Mouse (Mus musculus) cerebellum, postnatal 14 days (tissue): ENCODE data around the gene Mzt1.
"Not testable (repeated sequence)": the region's sequence is repeated elsewhere in the genome, so short reads cannot be mapped to it uniquely, and the experiment has no call there.

Experiments
- DNase-seq, 2 experiments: peaks; one replicate each; pipeline ENCODE4 v3.0.0; 2021; ENCODE audit warnings: mixed read lengths in 2 of 2

The Mzt1 gene

DNA sequence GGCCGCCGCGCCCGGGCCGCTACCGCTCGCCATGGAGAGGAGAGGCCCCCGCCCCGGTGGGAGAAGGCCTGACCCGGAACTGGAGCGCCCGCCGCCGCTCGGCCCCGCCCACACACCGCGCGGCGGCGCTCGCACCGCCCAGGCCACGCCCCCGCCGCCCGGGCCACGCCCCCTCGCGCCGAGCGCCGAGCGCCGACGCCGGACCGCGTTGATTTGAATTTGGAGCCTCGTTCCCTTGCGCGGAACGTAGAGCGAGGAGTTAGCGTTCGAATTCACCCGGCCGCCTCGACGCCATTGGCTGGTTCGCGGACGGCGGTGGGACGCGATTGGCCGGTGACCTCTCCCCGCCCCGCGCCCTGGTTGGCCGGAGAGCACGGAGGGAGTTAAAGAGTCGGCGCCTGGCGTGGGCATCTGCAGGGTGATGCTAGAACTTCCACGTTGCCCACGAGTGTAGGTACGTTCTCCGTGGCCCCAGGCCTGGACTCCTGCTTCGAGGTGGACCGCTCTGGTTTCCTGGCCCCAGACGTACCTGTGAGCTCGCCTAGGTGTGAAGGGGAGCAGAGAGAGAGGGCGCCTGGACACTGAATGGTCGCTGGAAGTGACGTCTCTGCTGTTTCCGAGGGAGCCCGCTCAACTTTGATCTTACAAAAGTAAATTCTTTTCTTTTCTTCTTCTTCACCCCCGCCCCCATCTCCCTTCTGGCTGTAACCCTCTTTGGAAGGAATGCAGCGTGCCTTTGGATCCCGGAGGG lies at the start of gene Mzt1, which contains the start of gene Bora:
Gene Mzt1 (minus strand): TSS at position 104 of the 751 bp plus-strand sequence.
Gene Bora (plus strand): TSS at position 192 of the 751 bp plus-strand sequence.
- peak; percentile 93 to 96 for DNase-seq

DNA sequence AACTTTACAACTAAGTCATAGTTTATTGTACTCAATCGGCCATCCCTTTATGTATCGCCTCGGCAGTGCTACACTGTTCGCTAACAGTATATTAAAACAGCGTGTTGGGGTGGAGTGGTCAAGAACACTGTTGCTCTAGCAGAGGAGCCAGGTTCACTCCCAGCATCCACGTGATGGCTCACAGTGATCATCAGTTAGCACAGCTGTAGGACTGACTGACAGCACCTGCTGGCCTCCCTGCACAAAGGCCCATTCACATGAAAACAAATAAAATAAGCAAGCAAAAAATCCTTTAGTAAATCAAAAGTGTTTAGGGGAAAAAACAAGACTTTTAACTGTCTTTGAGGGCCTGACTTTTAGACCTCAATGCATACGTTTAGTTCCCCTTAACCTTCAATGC lies 43.0 kb upstream of the Mzt1 start:
- no peak for DNase-seq

DNA sequence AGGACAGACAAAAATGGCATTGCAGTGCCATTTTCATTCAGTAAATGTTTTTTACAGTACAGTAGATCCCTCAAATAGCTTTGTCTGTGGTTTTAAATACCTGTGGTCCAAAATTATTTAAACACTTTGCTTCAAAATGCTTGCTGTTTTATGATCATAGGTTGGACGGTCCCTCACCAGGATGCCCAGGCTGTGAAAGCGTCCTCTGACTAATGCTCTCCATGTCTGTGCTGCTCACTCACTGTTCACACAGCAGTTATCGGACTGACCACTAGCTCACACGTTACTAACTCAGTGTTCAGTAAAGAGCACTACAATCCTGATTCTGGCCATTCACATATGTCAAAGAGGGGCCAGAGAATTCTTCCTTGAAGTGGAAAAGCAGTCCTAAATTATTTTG lies 25.2 kb upstream of the Mzt1 start:
- no peak for DNase-seq

DNA sequence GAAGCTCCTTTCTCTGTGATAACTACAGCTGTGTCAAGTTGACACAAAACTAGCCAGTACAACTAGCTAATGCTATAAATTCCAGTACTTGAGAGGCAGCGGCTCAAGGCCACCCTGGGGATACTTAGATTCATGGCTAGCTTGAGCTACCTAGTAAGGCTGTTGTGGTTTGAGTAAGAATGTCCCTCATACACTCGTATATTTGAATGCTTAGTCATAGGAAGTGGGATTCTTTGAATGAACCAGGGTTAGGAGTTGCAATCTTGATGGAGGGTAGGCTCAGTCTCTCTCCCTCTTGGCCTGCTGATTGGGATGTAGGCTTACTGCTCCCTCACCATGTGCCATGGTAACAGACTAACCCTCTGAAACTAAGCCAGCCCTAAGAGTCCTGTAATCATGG lies 17.2 kb upstream of the Mzt1 start:
- DNase-seq, result no peak

DNA sequence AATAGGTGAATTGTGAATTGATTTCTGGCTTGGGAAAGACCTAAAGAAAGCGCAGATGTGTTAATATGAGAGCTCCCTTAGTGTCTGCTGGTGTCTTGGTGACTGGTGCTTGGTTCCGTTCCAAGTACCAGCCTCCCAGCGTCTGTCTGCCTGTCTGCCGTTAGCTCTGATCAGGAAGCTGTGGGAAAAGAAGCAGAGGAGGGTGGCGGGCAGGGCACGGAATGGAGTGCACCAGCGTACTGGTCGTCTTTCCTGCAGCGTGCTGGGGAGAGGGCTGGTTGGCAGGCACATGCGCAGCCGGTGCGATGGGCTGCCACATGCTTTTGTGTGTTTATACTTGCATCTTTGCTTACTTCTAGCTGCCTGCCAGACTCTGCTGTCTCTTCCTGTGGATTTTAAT lies 14.7 kb upstream of the Mzt1 start:
- DNase-seq, result peak; percentile 22

DNA sequence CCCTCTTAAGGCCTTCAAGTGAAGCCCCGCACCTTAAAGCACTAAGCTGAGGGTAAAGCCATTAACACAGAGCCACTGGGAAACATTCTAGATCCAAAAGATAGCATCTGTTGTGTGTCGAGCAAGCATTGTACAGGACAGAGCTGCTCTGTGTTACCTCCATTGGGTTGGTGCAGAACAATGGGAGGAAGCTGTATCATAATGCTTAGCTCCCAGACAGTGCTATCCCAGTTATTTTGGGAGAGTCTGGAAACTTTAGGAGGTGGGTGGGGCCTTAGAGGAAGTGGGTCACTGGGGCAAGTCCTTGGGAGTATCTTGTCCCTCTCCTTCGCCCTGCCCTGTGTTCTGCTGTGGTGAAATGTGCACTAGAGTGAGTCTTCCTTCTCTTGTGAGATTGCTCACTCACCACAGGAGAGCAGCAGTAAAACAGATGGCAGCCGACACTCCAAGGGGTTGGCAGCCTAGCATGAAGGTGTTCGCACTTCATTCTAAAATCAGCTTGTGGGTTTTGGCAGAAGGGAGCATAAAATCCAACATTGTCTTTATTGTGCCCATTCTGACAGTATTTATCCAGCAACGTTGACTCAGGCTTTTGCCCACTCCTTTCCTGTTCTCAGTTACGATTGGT lies 13.1 kb upstream of the Mzt1 start:
- DNase-seq, result peak; percentile 30 to 58

DNA sequence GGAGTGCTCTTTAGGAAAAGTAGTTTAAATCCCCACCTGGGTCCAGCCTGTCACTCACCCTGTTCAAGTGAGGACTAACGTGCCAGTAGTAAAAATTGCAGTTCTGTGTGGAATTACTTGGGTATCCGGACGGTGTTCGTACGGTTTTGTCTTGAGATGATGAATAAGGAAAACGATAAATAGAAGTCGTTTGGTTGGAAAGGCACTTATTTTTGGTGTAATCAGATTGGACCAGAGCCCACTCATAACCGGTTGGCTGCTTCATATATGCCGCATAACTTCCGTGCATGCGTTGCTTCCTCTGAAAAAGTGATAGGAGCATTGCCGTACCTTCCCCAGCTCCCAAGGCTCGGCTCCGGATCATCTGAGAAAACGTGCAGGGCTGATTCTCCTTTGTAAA lies 848 bp upstream of the Mzt1 start:
- no peak for DNase-seq

DNA sequence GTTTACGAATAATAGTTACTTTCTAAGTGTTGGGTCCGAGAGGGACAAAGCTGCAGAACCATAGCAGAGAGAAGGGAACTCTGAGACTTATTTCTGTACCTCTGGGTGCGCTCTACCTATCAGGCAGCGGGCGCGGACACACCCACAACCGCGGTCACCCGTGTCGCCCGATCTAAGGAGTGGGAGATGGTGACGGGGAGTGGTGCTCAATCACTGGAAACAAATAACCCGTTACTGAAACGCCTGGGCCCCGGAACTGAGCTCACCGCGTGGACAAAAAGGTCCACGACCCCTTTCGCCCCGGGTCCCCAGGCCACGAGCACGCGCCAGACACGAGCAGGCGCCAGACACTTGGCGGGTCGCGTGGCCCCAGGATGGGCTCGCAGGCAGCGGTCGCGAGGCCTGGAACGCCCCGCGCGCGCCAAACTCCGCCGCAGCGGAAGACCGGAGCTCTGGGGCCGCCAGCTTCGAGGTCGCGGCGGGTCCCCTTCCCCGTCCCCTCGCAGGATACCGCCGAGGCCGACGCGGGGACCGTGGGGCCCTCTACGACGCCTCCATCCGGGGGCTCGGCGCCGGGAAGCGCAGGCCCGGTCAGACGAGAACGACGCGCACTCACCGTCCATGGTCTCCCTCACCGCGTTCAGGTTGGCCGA lies 430 bp downstream of the Mzt1 start:
- DNase-seq, result peak in 1 of 2 experiments; percentile 49

DNA sequence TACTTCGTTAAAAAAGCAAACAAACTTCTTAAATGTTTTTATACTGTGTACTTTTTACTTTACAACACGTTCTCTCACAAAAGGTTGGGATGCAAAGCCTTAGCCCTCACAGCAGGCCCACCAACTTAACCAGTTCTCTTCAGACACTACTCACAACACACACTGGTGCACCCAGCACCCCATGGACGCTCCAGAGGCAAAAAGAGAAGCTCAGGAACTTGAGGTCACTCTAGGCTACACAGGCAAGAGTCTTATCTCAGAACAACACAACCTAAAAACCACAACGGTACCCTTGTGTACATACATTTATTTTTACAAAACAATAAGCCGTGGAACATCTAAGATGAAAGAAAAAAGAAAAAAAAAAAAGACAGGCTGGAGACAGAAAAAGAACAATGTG lies 1.2 kb downstream of the Mzt1 start:
- no peak for DNase-seq

DNA sequence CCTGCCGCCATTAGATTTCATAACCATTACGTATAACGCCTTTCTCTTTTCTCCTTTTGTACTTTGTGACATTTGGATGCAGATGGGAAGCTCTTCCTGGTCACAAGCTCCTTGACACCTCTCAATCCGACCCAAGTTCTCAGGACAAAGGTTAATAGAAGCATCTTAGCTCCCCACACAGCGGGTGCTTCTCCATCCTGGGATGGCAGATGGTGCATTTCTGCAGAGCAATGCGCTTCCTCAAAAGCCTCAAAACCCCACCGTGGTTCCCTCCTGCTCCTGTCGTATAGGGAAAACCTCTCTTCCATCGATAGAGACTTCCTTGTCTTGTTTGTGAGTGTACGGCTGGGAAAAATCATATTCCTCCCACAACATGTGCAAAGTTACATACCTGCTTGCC lies 1.8 kb downstream of the Mzt1 start:
- peak; percentile 17 to 31 for DNase-seq

DNA sequence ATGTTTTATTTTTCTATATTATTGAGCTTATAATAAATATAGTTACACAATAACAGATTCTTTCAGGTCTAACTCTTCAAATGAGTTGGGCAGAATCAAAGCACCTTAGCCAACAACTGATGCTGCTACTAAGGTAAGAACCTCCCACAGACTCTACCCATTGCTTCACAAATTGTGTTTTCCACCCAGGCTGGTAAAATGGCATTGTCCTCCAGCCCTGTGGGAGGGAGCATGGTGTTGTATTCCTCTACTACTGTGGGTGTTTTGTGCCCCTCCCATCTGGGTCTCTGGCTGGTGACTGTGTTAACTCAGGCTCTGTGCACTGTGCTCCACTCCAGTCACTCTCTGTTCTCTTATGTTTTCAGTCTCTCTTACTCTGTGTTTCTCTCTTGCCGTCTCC lies 2.4 kb downstream of the Mzt1 start:
- no peak for DNase-seq

DNA sequence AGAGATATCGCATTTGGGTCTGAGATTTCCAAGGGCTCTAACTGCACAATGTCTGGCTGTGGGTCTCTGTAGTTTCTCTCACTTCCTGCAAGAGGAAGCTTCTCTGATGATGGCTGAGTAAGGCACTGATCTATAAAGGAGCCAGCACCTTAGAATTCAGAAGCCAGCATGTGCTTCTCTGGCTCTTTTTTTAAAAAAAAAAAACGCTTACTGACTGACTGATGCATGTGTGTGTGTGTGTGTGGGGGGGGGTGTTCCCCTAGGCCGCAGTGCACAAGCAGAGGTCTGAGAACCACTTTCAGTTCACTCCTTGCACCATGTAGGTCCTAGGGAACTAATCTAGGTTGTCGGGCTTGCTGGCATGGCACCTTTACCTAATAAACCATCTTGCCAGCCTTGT lies 4.5 kb downstream of the Mzt1 start:
- DNase-seq, result no peak

DNA sequence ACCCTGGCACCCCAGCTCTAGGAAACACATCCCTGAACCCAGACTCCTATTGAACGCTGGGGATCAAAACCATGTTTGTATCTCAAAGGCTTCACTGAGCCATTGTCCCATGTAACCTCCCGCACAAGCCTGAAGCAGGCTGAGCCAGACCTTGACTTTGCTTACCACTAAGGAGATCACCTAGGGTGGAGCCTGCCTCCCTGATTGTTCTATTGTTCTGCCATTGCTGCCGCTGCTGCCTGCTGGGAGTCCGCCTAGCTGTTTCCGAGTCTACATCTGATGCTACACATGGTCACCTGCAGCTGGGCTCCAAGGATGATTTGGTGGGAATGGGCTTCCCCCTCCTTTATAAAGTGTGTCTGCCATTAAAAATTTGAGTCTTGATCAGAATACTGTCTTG lies 6.6 kb downstream of the Mzt1 start:
- not testable (repeated sequence) for DNase-seq

DNA sequence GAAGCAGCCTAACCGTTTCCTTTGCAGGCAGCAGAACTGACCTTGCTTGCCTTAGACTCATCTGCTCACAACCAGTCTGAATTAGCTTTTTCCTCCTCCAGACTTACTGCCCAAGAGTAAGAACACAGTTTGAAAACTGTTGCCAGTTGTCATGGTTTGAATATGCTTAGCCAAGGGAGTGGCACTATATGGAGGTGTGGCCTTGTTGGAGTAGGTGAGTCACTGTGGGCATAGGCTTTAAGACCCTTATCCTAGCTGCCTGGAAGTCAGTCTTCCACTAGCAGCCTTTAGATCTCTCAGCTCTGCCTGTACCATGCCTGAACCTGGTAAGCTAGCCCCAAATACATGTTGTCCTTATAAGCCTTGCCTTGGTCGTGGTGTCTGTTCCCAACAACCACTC lies 8.2 kb downstream of the Mzt1 start:
- no peak for DNase-seq

DNA sequence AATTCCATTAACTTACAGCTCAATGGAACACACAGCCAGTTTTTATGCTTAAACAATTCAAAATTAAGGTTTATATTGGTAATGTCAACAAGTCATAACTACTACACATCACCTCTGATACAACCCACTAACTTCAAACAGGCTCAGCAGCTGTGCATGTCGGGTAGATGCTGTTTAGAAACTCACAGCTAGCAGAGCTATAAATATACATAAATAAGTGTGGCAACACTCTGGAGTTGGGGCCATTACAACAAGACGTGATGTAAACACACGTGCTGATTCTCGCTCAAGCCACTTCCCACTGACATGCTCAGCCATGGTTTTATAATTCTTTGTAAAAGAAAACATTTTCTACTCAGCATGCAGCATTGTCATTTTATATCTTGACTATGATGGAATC lies 9.9 kb downstream of the Mzt1 start:
- no peak for DNase-seq

DNA sequence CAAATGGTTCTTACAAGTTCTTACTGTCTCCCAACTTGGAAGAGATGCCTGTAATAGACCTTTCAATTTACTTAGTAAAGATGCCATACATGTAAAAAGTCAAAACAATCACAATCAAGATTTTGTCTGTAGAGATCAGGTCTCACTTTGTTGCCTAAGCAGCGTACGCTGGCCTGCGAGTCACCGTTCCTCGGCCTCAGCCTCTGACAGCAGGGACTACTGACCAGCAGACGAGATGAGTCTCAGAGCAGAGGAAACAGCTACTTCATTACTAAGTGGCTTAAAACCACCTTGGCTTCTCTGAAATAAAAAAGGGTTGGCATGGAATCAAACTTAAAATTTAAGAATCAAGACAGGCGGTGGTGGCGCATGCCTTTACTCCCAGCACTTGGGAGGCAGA lies 11.1 kb downstream of the Mzt1 start:
- not testable (repeated sequence) for DNase-seq

DNA sequence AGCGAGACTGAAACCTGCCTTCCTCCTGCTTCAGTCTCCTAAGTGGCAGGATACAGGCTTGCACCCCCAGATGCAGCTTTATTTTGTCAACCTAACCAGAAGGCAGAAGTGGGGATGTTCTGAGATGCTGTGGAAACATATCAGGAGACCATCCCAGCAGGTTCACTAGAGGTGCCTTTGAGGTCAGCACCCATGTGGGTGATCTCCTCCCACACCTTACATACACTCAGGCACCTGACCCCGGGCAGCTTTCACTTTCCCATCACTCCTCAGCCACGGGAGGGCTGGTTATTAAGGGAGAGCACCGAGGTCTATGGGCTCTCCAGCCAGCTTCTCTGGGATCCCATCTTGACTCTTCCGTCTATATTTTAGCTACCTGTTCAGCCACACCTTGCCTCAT lies 13.3 kb downstream of the Mzt1 start:
- DNase-seq, result no peak

DNA sequence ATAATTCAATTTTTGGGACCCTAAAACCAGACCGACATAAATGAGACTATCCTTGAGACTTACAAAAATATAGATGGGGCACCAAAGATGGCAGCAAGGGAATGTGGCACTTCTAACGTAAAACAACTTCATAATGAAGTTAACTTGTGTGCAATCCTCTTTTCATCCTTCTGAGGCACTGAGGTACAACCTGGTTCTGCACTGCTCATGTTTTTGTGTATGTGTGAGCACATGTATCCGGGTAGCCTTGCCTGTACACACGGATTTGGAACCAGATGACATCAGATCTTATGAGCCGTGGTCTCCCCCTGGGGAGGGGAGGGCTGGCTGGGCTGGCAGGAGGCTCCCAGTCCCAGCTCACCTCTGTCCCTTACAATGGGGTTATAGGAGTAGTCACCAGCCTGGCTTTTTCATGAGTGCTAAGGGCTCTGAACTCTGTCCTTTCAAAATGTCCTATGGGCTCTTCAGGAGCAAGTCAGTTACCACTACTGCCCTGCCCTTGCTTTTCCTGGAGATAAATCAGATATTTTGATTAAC lies 14.5 kb downstream of the Mzt1 start:
- no peak for DNase-seq

DNA sequence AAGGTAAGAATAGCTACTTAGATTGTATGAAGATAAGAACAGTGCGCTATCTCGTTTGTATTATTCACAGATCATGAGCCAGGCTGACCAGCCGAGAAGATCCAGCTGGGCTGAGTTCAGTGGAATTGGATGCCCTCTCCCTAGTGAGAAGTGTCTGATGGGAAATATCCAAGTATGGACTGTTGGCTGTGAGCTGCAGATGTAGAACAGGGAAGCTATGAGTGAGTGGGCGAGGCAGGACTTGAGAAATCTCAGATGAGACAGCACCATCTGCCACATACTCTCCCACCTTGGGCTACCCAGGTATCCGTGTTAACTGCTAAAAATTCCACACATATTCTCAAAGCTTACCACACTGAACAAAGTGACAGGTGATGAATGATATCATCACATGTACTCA lies 15.9 kb downstream of the Mzt1 start:
- no peak for DNase-seq

DNA sequence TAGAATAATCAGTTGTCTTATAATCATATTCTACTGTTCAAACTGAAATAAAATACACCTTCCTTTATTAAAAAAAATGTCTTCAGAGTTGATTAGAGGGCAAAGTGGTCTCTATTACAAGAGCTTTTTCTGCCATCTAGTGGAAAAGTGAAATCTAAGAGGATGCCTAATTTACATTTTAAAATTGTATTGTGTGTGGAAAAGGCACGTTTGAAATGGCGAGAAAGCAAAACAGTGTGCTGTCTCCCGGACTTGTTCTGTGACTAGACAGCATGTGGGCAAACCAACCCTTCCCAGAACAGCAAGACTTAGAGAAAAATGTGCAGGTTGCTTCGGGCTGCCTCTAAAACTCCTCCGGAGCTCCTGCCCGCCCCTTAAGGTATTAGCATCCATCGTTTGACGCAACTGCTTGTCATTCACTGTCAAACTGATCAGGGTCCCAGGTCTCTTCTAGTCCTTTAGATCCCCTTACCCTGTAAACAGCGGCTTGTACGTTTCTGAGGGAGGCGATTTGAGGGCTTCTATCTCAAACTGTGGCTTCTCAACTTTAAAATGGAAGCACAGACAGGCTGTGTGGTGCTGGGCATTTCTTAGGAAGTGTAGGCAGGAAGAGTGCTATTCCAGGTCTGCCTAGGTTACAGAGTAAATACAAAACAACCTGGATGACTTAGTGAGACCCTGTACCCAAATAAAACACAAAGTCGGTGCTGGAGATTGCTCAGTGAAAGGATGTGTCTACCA lies 23.4 kb downstream of the Mzt1 start:
- peak in 1 of 2 experiments; percentile 9 for DNase-seq

DNA sequence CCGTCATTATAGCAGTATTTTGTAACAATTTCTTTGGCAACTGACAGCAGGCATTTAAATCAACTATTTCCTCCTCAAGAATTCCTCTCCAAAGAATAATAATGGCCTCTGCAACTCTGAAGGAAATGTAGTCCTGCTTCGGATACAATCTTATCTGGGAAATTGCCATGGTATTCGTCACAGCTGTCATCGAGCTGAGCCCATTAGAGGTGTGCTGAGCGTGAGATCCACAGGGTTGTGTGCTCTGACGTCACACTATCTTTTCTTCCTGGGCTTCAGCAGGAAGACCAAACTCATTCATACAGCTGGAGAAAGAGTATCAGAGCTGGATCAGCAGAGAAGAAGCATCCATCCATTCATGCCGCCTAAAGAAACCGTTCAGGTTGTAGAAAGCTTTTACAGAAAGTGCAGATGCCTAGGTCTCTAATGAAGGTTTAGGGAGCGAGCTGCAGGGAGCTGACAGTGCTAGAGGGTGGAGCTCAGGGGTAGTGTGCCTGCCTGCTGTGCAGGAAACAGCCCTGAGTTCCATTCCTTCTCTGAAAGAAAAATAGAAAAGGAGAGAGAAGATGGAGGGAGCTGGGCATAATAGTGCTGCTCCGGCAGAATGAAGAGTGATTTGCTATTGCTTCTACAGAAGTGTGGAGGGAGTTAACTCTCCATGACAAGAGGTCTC lies 26.7 kb downstream of the Mzt1 start:
- DNase-seq, result no peak

DNA sequence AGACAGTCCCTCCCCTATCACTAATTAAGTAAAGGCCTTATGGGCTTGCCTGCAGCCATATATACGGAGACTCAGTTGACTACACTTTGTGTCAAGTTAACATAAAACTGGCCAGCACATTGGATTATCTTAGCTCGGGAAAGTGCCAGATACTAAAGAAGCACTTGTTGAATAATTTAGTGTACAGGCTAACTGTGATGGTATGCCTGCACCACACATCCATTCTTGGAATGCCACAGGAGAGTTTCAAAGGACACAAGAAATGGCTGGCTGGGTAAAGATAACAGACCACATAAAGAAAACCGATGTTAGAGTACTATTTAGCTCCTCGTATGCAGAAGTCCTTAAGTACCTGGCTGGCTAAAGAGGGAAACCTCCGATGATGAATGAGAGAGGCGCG lies 27.2 kb downstream of the Mzt1 start:
- no peak for DNase-seq

DNA sequence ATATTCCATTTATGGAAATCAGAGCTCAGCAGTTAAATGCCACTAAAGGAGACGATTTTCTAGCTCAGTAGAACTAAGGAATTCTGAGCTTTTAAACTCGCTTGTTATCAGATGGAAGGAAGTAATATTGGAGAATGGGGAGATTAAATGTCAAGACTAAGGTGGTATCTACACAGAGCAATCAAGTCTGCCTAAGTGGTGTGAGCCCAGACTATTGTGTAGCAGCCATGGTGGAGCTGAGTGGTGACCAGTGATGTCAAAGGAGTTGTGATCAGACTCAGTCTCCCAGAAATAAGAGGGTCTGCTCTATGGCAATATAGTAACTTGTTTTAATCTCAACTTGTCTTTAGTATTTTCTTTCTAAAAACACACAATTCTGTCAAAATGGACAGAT lies 35.0 kb downstream of the Mzt1 start:
- peak in 1 of 2 experiments; percentile 8 for DNase-seq
